ENCODE assay signal across 8 mouse cellular contexts in the genomic region with DNA sequence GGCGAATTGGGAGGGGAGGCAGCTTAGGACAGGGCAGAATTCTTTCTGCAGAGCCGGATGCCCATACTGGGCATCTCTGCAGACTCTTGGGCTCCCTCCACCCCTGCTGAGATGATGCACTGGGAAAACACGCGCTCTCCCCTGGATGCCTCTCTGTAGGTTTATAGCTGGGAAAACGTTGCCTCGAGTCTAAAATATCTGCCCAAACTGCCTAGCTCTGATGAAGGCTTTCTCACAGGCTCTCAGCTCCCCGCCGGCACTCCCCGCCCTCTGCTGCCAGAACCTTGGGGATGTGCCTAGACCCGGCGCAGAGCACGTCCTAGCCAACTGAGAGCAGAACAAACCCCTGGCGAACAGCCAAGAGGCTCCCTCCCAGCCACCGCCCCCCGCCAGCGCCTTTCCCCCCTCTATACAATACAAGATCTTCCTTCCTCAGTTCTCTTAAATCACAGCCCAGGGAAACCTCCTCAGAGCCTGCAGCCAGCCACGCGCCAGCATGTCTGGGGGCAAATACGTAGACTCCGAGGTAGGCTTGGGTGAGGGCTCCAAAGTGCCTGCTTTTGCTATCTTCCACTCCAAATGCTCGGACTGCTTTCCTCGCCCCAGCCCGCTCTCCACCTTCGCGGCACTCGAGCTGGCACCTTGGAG. TPM values are rescaled to one million over a fixed set of nuclear protein-coding genes. Genes with fewer than 3 reads are reported as not detected.
DNase-seq lines count a peak whose midpoint lies in the region; ATAC-seq and TF ChIP-seq lines count a peak whose summit lies in the region.

A gene (plus strand): TSS at position 382 of the 648 bp plus-strand sequence.

- peak; percentile 31 for DNase-seq in WW6 (ENCODE audit: low read depth, low spot score)
- peak; percentile 43 to 44 for DNase-seq in cerebellum, postnatal 36 days
- peak; percentile 73 for DNase-seq in gastrocnemius, adult 18-20 months (ENCODE audit: low spot score)
- peak; percentile 34 to 41 for DNase-seq in layer of hippocampus, postnatal 25 days (ENCODE audit: extremely low spot score in 1 of 2, low spot score in 1 of 2)
- DNase-seq in lung, postnatal 0 days (ENCODE audit: low spot score), result peak; percentile 88
- peak; percentile 77 for DNase-seq in ovary, postnatal 36 days (ENCODE audit: low spot score)
- no peak for DNase-seq in T-cell, adult 2 months (ENCODE audit: low spot score)

- no peak within 1 kb of the TSS for H3K27ac ChIP-seq in hindbrain, embryonic 13.5 days
- peak within 1 kb of the TSS; percentile 90 for H3K27ac ChIP-seq in lung, postnatal 0 days (ENCODE audit: low read length)

- H3K4me2 ChIP-seq in hindbrain, embryonic 13.5 days, result peak within 1 kb of the TSS; percentile 93
- H3K4me2 ChIP-seq in lung, postnatal 0 days (replicated peaks; ENCODE audit: low read depth, low read length), result peak within 1 kb of the TSS; percentile 76

- TF ChIP-seq EP300 in lung, postnatal 0 days (IDR thresholded peaks at IDR 0.05), result peak; percentile 54; the same call in 1 of the 2 replicates

- WGBS in hindbrain, embryonic 13.5 days, result 1% methylated on average over 26 of the region's 26 CpGs
- WGBS in lung, postnatal 0 days, result under 1% methylated on average over 25 of the region's 26 CpGs

- H3K4me1 ChIP-seq in hindbrain, embryonic 13.5 days (replicated peaks), result peaks cover 23% of the 10 kb centered on the region
- H3K4me1 ChIP-seq in lung, postnatal 0 days (ENCODE audit: insufficient read depth, low read depth, low read length), result no peaks in the 10 kb centered on the region

- peak within 1 kb of the TSS; percentile 48 for H3K4me3 ChIP-seq in hindbrain, embryonic 13.5 days
- peak within 1 kb of the TSS; percentile 53 for H3K4me3 ChIP-seq in lung, postnatal 0 days (ENCODE audit: low read depth, low read length)

- peaks cover 43% of the 10 kb centered on the region for H3K27me3 ChIP-seq in hindbrain, embryonic 13.5 days
- H3K27me3 ChIP-seq in lung, postnatal 0 days (replicated peaks; ENCODE audit: insufficient read depth, low read length), result no peaks in the 10 kb centered on the region

- peak; percentile 82 for ATAC-seq in hindbrain, embryonic 13.5 days (ENCODE audit: low FRiP score)
- peak; percentile 78 for ATAC-seq in lung, postnatal 0 days

- H3K9me3 ChIP-seq in hindbrain, embryonic 13.5 days, result no peaks in the 10 kb centered on the region
- no peaks in the 10 kb centered on the region for H3K9me3 ChIP-seq in lung, postnatal 0 days (ENCODE audit: low read length)

- no peaks in the 10 kb centered on the region for H3K36me3 ChIP-seq in hindbrain, embryonic 13.5 days
- H3K36me3 ChIP-seq in lung, postnatal 0 days (ENCODE audit: insufficient read depth, low read length), result no peaks in the 10 kb centered on the region

- TF ChIP-seq CTCF in lung, postnatal 0 days (IDR thresholded peaks at IDR 0.05), result peak; percentile 47

- H3K9ac ChIP-seq in hindbrain, embryonic 13.5 days, result peak within 1 kb of the TSS; percentile 68
- H3K9ac ChIP-seq in lung, postnatal 0 days (replicated peaks; ENCODE audit: low read depth), result peak within 1 kb of the TSS; percentile 72

RNA-seq across cellular contexts. Expression of the gene that starts here (rescaled TPM):
- 100 to 1,000 TPM; 102 to 138 TPM for total RNA-seq in gastrocnemius, adult 18-20 months (2021)
- polyA plus RNA-seq in hindbrain, embryonic 13.5 days (2015; fragmentation: Nextera tagmentation; extraction: Ambion mirVana), result 19.6 and 19.8 TPM in 2 replicates
- 10 to 100 TPM; 26.4 to 31.8 TPM for total RNA-seq in layer of hippocampus, postnatal 25 days (2021)
- 1,087 and 1,202 TPM in 2 replicates for polyA plus RNA-seq in lung, postnatal 0 days (2015; fragmentation: Nextera tagmentation; extraction: Ambion mirVana)

Comparison
In these comparisons a context has a peak if more than half of its experiments do, and no peak if none do; other contexts are left out.
1. RNA of the gene that starts here (polyA plus RNA-seq): 1,087 to 1,202 TPM in lung, postnatal 0 days; 19.6 to 19.8 TPM in hindbrain, embryonic 13.5 days; every median in the first group is over 10 times any median in the second.